In the genomic region with DNA sequence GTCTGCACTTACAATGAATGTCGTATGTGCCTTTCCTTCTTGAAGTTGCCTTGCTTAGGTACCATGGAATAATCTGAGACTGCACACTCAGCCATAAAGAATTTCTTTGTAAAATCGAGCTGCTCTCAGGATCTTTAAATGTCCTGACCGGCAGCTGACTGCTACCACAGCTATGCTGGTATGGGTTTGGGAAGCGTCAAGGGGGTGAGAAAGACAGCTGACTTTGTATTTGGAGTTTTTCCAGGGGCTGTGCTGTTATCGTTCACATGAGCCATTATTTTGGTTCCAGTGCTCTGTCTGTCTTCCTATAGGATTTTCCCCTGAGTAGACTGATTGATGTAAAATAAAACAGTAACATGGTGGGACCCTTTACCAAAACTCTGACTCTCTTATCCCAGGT, we compare ENCODE assay signal across 26 mouse cellular contexts.
"Had no signal": no experiment of that assay in that cellular context is flagged by ENCODE, and none has a peak within 500 bp of the region (broad histone marks: within the 10 kb centered on the region; RNA-seq: fewer than 3 reads in every experiment).

No protein-coding gene starts in this region.

- H3K4me1 ChIP-seq: embryonic facial prominence, embryonic 12.5 days; embryonic facial prominence, embryonic 13.5 days; embryonic facial prominence, embryonic 15.5 days; forebrain, embryonic 12.5 days; forebrain, embryonic 13.5 days; forebrain, embryonic 15.5 days had no signal

- H3K27ac ChIP-seq: embryonic facial prominence, embryonic 10.5 days; embryonic facial prominence, embryonic 12.5 days; embryonic facial prominence, embryonic 13.5 days; embryonic facial prominence, embryonic 15.5 days; forebrain, embryonic 10.5 days; forebrain, embryonic 12.5 days; forebrain, embryonic 13.5 days; forebrain, embryonic 15.5 days; gastrocnemius, adult 2 months had no signal

- ATAC-seq: forebrain, embryonic 13.5 days; forebrain, embryonic 14.5 days; forebrain, embryonic 15.5 days; forebrain, embryonic 16.5 days; forebrain, postnatal 0 days had no signal

- H3K27me3 ChIP-seq: embryonic facial prominence, embryonic 12.5 days; embryonic facial prominence, embryonic 13.5 days; embryonic facial prominence, embryonic 15.5 days; forebrain, embryonic 12.5 days; forebrain, embryonic 13.5 days; forebrain, embryonic 15.5 days had no signal

- H3K36me3 ChIP-seq: embryonic facial prominence, embryonic 10.5 days; embryonic facial prominence, embryonic 12.5 days; embryonic facial prominence, embryonic 13.5 days; embryonic facial prominence, embryonic 15.5 days; forebrain, embryonic 10.5 days; forebrain, embryonic 12.5 days; forebrain, embryonic 15.5 days had no signal

- H3K4me3 ChIP-seq: embryonic facial prominence, embryonic 10.5 days; embryonic facial prominence, embryonic 12.5 days; embryonic facial prominence, embryonic 13.5 days; embryonic facial prominence, embryonic 15.5 days; erythroblast, embryonic 14.5 days; forebrain, embryonic 10.5 days; forebrain, embryonic 12.5 days; forebrain, embryonic 13.5 days; forebrain, embryonic 15.5 days; gastrocnemius, adult 2 months had no signal

- H3K4me2 ChIP-seq: embryonic facial prominence, embryonic 12.5 days; embryonic facial prominence, embryonic 13.5 days; embryonic facial prominence, embryonic 15.5 days; forebrain, embryonic 12.5 days; forebrain, embryonic 13.5 days; forebrain, embryonic 15.5 days had no signal

- DNase-seq: cerebellum, adult 2 months; cerebellum, adult 8-10 months; cerebellum, adult 9-10 months; cerebellum, adult 9-11 months; cerebellum, postnatal 10 days; cerebellum, postnatal 14 days; cerebellum, postnatal 25 days; cerebellum, postnatal 36 days; embryo, embryonic 11 days; forebrain, postnatal 0 days; gastrocnemius, adult 2 months; gastrocnemius, postnatal 10 days; gastrocnemius, postnatal 14 days; gastrocnemius, postnatal 25 days; gastrocnemius, postnatal 36 days had no signal

- H3K9ac ChIP-seq: embryonic facial prominence, embryonic 12.5 days; embryonic facial prominence, embryonic 13.5 days; embryonic facial prominence, embryonic 15.5 days; forebrain, embryonic 12.5 days; forebrain, embryonic 13.5 days; forebrain, embryonic 15.5 days; forebrain, postnatal 0 days had no signal

- H3K9me3 ChIP-seq: embryonic facial prominence, embryonic 10.5 days; embryonic facial prominence, embryonic 12.5 days; embryonic facial prominence, embryonic 13.5 days; embryonic facial prominence, embryonic 15.5 days; forebrain, embryonic 10.5 days; forebrain, embryonic 12.5 days; forebrain, embryonic 13.5 days; forebrain, embryonic 15.5 days had no signal
